Mouse (Mus musculus) heart, adult 2 months (tissue): ENCODE results near the gene Gm4767. TPM values are rescaled to one million over a fixed set of nuclear protein-coding genes. Genes with fewer than 3 reads are reported as not detected.
A peak's percentile ranks its signal among the peaks of the same experiment; 100 is the strongest.
"Not testable (repeated sequence)": the region's sequence is repeated elsewhere in the genome, so short reads cannot be mapped to it uniquely, and the experiment has no call there.

Experiments
- DNase-seq, 2 experiments: peaks; one replicate each; pipeline ENCODE4 v3.0.0; 2021
- H3K27ac ChIP-seq: fragments of 200-600 bp; 2 replicates; pipeline ENCODE4 v1.8.1; 2022
- H3K27me3 ChIP-seq: fragments of 200-500 bp; 2 replicates; pipeline ENCODE4 v1.6.1; 2012; ENCODE audit warnings: mild to moderate bottlenecking, low read length, inconsistent platforms, mixed read lengths; ENCODE audit not compliant: control insufficient read depth, insufficient read depth
- H3K36me3 ChIP-seq: fragments of 200-500 bp; 2 replicates; pipeline ENCODE4 v1.6.1; 2012; ENCODE audit warnings: low read length, inconsistent platforms; ENCODE audit not compliant: control insufficient read depth, insufficient read depth
- H3K4me1 ChIP-seq: fragments of 200-500 bp; 2 replicates; pipeline ENCODE4 v1.6.1; 2011; ENCODE audit warnings: low read length; ENCODE audit not compliant: control insufficient read depth, insufficient read depth
- H3K4me3 ChIP-seq: fragments of 200-600 bp; 2 replicates; pipeline ENCODE4 v1.8.1; 2022
- H3K79me2 ChIP-seq: fragments of 200-500 bp; replicated peaks from 2 replicates; pipeline ENCODE4 v1.6.1; 2012; ENCODE audit warnings: mild to moderate bottlenecking, inconsistent platforms, low read length, moderate library complexity, mixed read lengths; ENCODE audit not compliant: control insufficient read depth, insufficient read depth
- H3K9ac ChIP-seq: fragments of 200-500 bp; 2 replicates; pipeline ENCODE4 v1.6.1; 2012; ENCODE audit warnings: low read depth, mild to moderate bottlenecking, control low read depth, inconsistent platforms, low read length, mixed read lengths
- WGBS: fragments of 180-500 bp; shearing (Covaris S2); methylation state at CpG from one replicate; pipeline ENCODE4 v1.1.7; 2018; 5-methylcytosine and 5-hydroxymethylcytosine counted together
- intact Hi-C: fragments of 180-260 bp; cut with DNase I; formaldehyde crosslinking; loops from one replicate; pipeline ENCODE4 v1.15.1; 2025
- long read RNA-seq: library from polyadenylated mRNA; stranded (forward); transcript quantifications from one replicate; pipeline ENCODE4 v2.0.0, GENCODE M21; 2021
- polyA plus RNA-seq: library from polyadenylated mRNA; depleted of rRNA; stranded (reverse); fragments of >200 nt; gene quantifications from 2 replicates; pipeline ENCODE4 v1.2.3, GENCODE M21; 2012; rRNA removed
- total RNA-seq, 2 experiments: library from RNA; stranded (reverse); gene quantifications; 2 replicates each; pipeline ENCODE4 v1.2.3; 2021

Gene Gm4767
- total RNA-seq = 1 to 10 TPM; 1.1 to 1.2 TPM
- not detected in 2 replicates for polyA plus RNA-seq
- long read RNA-seq = 0 reads

DNA sequence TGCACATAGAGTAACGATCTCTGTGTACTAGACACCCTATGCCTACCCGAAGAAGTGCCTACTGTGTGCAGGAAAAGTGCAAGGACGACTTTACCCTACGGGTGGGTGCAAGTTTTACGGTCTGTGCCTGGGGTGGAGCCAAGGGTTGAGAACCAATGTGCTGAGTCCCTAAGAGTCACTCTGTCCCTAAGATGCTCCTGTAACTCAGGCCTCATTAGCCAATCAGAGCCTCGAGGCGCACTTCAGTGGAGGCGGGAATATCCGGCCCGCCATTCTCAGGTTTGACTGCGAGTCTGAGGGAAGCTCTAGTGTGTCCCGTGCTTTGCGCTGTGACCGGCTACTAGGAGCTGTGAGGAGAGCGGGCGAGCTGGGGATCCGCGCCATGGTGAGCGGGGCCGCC, at the start of gene Gm4767:
Gm4767 (plus strand) TSS at position 288 of the 400 bp plus-strand sequence.
- intact Hi-C loops, H3K9ac ChIP-seq, H3K4me3 ChIP-seq, H3K36me3 ChIP-seq, H3K4me1 ChIP-seq, H3K27ac ChIP-seq, H3K79me2 ChIP-seq, H3K27me3 ChIP-seq: not testable (repeated sequence)
- WGBS = 19% methylated on average over 18 of the region's 20 CpGs
- peak in 1 of 2 experiments; percentile 2 for DNase-seq

- H3K79me2 ChIP-seq, H3K9ac ChIP-seq, H3K27me3 ChIP-seq, H3K4me3 ChIP-seq, H3K36me3 ChIP-seq, H3K27ac ChIP-seq, DNase-seq, intact Hi-C loops, H3K4me1 ChIP-seq: not testable (repeated sequence)
- no CpG with 5 or more reads among the region's 43 CpGs for WGBS
These were observed 41.2 kb upstream of the Gm4767 start, which contains the start of gene Gm3055 for GRCm38 (mm10) chr10:81770506-81771403. Gene Gm3055, minus strand, starts transcription at chr10:81771161.

DNA sequence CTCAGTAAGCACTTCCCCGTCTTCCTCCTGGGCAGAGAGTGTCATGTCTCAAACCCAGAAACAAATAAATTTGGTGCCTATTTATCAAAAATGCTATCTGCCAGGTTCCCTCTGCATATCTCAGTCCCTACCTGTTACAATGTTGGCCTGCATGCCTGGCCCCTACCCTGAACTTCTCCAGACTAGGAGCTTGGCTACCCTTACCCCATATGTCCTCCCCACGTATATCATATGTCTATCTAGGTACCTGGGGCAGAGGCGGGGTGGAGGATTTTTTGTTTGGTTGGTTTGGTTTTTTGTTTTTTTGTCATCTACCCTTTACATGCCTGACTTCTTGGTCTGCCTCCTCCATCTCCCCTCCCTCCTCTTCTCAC, 40.6 kb upstream of the Gm4767 start:
- DNase-seq, H3K79me2 ChIP-seq, H3K9ac ChIP-seq, H3K4me1 ChIP-seq, H3K27ac ChIP-seq, intact Hi-C loops, H3K4me3 ChIP-seq, H3K27me3 ChIP-seq, H3K36me3 ChIP-seq: not testable (repeated sequence)
- WGBS = no CpG with 5 or more reads among the region's 3 CpGs

GRCm38 (mm10) chr10:81846219-81846618, 34.2 kb downstream of the Gm4767 start:
- intact Hi-C loops, H3K4me1 ChIP-seq, H3K4me3 ChIP-seq, H3K27me3 ChIP-seq, DNase-seq, H3K27ac ChIP-seq, H3K36me3 ChIP-seq, H3K79me2 ChIP-seq, H3K9ac ChIP-seq: not testable (repeated sequence)
- no CpG with 5 or more reads among the region's 18 CpGs for WGBS

DNA sequence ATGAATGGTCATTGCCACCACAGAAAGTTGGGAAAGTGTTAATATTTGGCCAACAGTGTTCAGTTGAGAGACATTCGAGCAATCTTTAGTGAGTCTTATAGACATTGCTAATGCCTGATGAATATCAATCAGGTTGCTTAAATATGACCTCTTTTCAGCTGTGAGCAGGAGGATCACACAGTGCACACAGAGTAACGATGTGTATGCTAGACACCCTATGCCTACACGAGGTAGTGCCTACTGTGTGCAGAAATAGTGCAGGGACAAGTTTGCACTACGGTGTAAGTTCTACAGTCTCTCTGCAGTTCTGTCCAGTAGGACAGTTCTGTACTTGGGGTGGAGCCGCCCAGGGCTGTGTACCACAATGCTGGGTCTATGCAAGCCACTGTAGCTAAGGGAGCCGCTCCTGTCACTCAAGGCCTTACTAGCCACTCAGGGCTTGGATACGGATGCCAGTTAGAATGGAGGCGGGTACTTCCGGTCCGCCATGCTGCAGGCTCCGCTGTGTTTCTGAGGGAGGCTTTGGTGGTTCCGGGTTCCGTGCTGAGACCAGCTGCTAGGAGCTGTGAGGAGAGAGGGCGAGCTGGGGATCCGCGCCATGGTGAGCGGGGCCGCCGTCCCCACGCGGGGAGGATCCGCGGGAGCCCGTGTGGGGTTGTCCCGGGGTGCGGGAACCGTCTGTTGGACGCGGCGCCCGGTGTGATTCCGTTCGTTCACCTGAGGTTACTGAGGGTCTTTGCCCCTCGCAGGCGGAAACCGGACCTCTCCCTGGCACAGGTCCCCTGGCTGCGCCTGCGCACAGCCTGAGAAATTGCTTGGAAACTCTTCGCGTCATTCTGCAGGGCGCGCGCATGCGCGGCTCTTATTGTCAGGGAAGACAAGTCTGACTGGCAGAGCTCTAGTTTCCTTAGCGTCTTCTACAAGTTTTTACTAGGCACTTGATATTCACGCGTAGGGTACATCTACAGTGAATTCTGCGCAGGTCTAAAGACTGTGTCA, 51.7 kb downstream of the Gm4767 start, which contains the start of gene Gm32687:
Gm32687 (plus strand) TSS at position 526 of the 999 bp plus-strand sequence.
- H3K79me2 ChIP-seq, H3K4me3 ChIP-seq, H3K27me3 ChIP-seq, H3K27ac ChIP-seq, H3K4me1 ChIP-seq, intact Hi-C loops, H3K36me3 ChIP-seq, H3K9ac ChIP-seq: not testable (repeated sequence)
- 27% methylated on average over 5 of the region's 49 CpGs for WGBS
- DNase-seq = peak; percentile 4 to 21

Other genes with a start within 250 kb of the Gm4767 start
- 1 to 10 TPM; 6.8 to 7.4 TPM for gene Tle2, start 237.6 kb upstream of the Gm4767 start, total RNA-seq
- gene Tle2, start 237.6 kb upstream of the Gm4767 start, polyA plus RNA-seq = 40.9 and 43.8 TPM in 2 replicates
- gene Tle6, start 211.1 kb upstream of the Gm4767 start, total RNA-seq = 1 to 10 TPM; 5.1 to 7.7 TPM
- gene Tle6, start 211.1 kb upstream of the Gm4767 start, polyA plus RNA-seq = 19.0 and 20.1 TPM in 2 replicates
- 1 to 10 TPM; 2.5 to 3.7 TPM for gene BC025920, start 205.9 kb upstream of the Gm4767 start, total RNA-seq
- gene BC025920, start 205.9 kb upstream of the Gm4767 start, polyA plus RNA-seq = 1.9 and 2.5 TPM in 2 replicates
- 1 to 10 TPM; 7.0 to 7.9 TPM for gene Sirt6, start 184.4 kb upstream of the Gm4767 start, total RNA-seq
- 11.5 and 15.4 TPM in 2 replicates for gene Sirt6, start 184.4 kb upstream of the Gm4767 start, polyA plus RNA-seq
- gene Ankrd24, start 183.6 kb upstream of the Gm4767 start, total RNA-seq = 1 to 10 TPM; 7.8 to 7.9 TPM
- gene Ankrd24, start 183.6 kb upstream of the Gm4767 start, polyA plus RNA-seq = 33.7 and 46.5 TPM in 2 replicates
- gene Gm10778, start 163.1 kb upstream of the Gm4767 start, total RNA-seq = 1 to 10 TPM; 2.1 to 2.4 TPM
- gene Gm10778, start 163.1 kb upstream of the Gm4767 start, polyA plus RNA-seq = 0.59 and 1.2 TPM in 2 replicates
- 1 to 10 TPM; 3.7 to 5.7 TPM for gene Zfp433, start 107.4 kb upstream of the Gm4767 start, total RNA-seq
- gene Zfp433, start 107.4 kb upstream of the Gm4767 start, polyA plus RNA-seq = 0.62 and 3.1 TPM in 2 replicates
- 1 to 10 TPM; 1.2 to 2.7 TPM for gene Gm3055, start 41.0 kb upstream of the Gm4767 start, total RNA-seq
- 0.33 and 1.7 TPM in 2 replicates for gene Gm3055, start 41.0 kb upstream of the Gm4767 start, polyA plus RNA-seq
- 1 to 10 TPM in 1 of 2 experiments, under 1 TPM in 1; 0.99 to 1.6 TPM for gene Gm32687, start 51.7 kb downstream of the Gm4767 start, total RNA-seq
- 0.23 and 0.25 TPM in 2 replicates for gene Gm32687, start 51.7 kb downstream of the Gm4767 start, polyA plus RNA-seq
- gene Zfp781, start 118.3 kb downstream of the Gm4767 start, total RNA-seq = under 1 TPM; 0.50 to 0.99 TPM
- gene Zfp781, start 118.3 kb downstream of the Gm4767 start, polyA plus RNA-seq = 0.12 and 0.35 TPM in 2 replicates
- gene Zfp873, start 235.9 kb downstream of the Gm4767 start, total RNA-seq = 1 to 10 TPM; 4.2 to 4.4 TPM
- 0.80 and 2.5 TPM in 2 replicates for gene Zfp873, start 235.9 kb downstream of the Gm4767 start, polyA plus RNA-seq